Mouse (Mus musculus) yolk sac, embryonic 10.5 days (tissue): ENCODE measurements at regions not wholly inside any gene's neighbourhood (a gene's known extent, or its start where the extent isn't known, plus 50 kb on each side); places are given as distances from the start of the nearest gene placed in this dataset.

ENCODE experiments used
- DNase-seq: peaks from one replicate; pipeline ENCODE4 v3.0.0-alpha.2; 2017; ENCODE audit warnings: low spot score

DNA sequence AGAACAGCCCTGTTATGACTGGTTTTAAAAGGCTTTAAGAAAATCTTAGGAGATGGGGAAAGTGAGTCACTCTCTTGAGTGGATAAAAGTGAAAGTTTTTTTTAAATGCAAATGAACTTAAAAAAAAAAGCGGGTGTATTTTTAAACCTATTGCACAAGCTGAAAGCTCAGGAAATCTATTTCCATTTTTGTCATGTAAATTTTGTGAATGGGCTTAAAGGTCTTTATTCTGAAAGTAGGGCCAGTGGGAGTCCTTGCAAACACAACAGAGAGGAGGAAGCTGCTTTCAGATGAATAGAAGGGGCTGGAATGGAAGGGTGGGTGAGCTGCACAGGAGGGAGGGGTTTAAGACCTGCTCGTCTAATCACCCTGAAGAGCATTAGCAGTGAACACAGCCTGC, 62.9 kb downstream of the Fam84a start:
- no peak for DNase-seq

DNA sequence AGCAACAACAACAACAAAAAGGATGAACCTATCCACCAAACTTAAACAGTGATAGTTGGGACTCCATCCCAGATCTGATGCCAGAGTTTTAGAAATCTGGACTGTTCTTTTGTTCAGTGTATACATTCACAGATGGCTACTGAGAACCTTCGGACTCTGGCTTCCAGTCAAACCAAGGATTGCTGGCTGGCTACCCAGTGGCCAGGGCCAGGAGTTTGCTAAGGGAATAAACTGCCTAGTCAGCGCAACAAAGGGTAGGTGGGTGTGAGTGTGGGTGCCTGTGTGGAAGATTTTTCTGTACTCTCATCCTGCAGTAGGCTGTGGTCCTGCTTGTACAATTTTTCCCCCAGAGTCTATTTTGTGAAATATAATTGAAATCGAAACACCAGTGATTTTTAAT, 69.1 kb downstream of the Fam84a start:
- DNase-seq: no peak

DNA sequence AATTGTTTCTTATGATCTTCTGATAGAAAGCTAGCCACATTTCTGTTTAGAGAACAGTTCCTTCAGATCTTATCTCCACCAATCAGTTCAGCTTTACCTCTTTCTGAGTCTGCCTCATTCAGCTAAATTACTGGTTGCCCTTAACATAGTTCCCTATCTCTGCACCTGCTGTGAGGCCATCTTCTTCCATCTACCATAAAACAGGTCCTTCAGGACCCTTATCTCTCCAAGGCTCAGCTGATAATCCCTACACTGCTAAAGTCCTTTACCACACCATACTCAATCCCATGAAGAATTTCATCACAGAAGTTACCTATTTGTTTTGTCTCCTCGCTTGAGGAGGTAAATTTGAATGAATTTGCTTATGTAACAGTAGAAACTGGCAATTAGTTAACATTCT, 72.0 kb downstream of the Fam84a start:
- no peak for DNase-seq

DNA sequence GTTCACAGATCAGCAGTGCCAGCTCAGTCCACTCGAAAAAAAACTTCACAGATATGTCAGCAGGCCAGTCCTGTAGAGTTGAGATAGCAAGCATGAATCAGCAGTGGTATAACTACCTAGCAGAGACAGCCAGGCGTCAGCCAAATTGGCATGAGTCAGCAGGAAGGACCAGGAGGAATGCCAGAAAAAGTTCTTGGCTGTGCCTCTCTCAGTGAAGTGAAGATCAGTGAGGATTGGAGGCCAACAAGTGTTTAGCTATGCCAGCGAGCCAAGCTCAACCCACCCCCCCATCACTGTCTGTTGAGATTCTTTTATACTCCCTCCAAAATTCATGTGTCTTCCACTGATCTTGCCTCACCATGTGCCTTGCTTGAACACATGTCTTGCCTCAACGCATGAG, 82.8 kb downstream of the Fam84a start:
- DNase-seq: no peak

DNA sequence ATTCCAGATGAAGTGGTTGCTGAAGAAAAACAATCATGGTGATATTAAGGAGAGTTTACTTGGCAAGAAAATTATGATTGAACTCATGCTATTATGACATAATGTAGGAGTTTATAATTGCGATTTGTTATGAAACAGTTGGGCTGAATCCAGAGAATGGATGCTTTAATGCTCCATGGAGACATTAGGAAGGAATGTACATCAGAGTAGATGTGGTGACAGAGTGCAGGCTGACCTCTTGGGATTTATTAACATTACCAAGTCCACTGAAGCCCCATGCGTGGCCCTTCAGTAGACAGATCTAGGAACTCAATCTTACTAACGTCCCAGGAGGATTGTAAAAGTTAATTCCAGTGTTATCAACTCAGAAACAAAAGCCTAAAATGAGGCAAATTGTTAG, 86.5 kb downstream of the Fam84a start:
- no peak for DNase-seq

DNA sequence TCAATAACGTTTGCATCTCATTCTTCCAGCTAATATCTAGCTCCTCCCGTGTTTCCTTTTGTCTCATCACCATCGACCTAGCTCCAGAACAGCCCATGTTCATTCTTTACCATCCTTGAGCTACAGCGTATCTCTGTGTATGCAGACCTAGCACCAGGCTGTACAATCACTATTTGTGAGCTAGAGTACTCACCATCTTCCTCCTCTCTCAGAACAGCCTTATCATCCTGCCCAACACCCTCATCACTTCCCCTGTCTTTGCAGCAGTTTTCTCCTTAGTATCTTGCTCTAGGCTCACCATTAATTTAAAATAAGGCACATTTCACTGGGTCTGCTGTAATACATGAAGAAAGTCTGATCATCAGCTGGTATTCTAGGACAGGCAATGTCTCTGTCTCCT, 88.6 kb downstream of the Fam84a start:
- no peak for DNase-seq

DNA sequence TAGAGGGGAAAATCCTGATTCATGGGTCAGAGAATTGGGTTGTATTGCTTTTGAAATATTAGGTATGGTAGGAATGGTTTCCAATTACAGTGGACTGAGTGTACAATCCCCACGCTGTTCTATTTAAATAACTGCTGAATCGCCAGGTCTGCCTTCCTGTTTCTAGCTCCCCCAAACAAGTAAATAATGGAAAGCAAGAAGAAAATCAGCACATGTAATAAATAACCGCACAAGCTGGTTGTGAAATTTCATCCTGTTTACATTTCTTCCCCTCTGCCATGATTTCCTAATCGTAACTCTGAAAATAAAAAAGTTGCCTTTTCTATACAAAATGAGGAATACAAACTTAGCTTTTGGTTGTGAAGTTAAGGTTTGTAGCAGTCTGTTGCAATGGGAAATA, 95.7 kb downstream of the Fam84a start:
- no peak for DNase-seq

DNA sequence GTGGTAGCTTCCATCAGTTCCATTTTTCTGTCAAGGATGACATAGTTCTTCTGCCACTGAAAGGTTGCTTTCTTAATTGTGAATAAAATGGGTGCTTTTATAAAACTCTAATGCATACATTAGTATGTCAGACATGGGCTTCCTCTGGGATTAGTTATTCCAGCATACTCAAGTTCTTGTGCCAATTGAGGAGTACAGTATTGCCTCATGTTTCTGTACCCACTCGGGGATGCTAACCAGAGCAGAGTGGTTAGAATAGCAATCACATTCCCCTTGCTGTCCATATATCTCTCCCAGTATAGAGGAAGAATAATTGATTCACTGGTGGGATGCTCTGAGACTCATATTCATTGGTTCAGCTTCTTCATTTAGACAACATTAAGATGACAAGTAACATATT, 119.5 kb downstream of the Fam84a start:
- DNase-seq: no peak

DNA sequence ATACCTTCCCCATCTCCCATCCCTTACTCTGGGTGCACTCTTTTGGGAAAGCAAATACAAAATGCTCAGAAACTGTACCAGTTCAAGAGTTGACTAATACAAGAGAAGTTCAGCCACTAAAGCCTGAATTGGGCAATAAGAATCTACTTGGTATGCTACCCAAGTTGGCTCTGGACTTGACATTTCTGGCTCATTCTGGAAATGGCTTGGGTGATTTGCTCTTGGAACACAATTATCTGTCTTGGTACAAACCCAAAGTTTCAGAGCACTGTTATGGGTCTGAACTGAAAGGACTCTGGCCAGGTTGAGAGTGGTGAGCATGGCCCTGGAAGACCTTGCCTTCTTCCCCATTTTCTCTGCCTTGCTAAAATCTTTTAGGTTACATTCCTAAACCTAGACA, 136.6 kb downstream of the Fam84a start:
- no peak for DNase-seq

DNA sequence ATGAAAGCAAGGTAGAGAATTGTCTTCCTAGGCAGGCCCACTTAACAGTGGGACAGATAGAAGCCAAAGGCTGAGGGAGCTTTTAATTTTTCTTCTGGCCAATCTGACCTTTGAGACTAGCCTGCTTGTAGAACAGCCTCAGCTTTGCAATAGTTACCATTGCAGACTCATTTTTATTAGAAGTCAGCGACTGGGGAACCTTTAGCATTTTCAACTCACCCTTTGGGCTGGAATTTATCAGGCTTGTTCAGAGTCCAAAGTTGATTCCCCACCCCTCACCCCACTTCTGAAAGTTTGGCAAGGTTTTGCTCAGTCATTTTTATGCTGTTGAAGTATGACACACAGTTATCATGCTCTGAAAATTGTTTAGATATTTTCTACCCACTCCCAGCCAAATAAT, 145.9 kb downstream of the Fam84a start:
- DNase-seq: no peak

DNA sequence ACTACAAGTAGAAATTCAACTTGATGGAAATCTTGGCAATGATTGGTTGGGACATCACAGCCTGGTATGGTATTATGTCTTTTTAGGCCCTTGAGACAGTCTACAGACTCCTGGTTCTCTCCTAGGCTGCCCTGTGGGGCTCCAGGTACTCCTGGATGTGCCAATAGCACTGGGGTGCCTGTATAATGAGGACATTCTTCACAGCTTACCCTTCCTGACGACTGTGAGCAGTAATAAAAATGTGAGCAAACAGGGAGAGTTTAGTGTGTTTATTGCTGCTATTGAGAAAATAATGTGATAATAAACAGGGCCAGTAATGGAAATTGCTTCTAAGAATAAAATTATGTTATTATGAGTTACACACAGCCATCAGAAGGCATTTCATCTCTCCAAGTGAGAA, 150.2 kb downstream of the Fam84a start:
- no peak for DNase-seq

DNA sequence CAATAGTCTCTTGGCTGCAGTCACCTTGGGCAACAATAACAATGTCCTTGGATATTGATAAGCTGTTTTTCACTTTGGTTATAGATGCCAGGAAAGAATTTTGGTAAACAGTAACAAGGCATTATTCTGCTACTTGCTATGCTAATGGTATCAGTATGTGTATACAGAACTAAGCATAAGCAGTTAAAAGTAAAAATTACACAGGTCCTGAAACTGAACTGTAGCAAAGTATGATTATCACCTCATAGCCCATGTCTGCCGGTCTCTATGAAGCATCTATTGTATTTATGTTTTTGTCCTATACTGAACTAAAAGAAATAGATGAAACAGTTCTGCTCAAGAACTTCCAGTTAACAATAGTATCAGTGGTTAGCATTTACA, 167.5 kb downstream of the Fam84a start:
- DNase-seq: no peak

DNA sequence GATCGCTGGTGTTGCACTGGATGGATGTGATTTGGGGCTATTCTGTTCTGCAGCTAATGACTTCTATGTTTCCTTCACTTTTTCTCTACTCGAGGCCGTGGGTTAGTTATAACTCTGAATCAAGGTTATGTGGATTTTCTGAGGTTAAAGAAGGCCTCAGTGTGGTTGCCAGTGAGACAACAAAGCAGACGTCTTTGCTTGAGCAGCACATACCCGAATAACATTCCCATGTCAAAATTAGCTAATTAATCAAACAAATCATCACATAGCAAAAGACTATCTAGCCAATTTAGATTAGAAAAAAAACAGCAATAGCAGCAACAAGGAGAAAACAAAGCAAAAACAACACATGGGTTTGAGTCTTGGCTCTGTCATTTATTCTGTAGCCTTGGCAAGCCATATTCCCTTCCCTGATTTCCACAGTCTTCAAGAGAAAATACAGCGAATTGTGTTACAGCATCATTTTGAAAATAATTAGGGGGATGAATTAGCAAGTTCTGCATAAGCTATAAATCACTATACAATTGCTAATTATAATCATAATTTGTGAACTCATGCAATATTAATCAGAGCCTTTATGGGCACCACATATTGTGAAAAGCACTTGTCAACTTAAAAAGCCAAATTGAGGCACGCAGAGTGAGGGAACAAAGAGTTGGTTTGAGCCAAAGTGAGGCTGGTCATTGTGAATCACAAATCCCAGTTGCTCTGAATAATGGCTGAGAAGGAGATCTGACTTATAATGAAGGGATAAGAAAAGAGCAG, 168.0 kb downstream of the Fam84a start:
- no peak for DNase-seq

DNA sequence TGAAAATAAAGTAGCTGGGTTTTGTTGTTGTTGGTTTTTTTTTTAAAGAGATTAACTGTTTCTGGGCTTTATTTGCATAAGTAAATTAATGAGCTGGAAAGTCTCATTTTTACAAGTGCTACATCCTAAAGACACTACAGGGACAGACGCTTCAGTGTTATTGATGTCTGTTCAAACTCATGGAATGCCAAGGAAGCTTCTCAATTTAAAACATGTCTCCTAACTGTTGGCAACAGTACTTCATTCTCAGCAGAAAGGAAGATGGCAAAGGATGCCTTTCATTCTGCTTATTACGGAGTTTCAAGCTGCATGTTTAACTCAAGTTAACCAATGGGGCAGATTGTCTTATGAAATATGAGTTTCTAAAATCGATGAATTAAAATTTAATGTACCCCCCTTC, 187.3 kb downstream of the Fam84a start:
- DNase-seq: no peak

DNA sequence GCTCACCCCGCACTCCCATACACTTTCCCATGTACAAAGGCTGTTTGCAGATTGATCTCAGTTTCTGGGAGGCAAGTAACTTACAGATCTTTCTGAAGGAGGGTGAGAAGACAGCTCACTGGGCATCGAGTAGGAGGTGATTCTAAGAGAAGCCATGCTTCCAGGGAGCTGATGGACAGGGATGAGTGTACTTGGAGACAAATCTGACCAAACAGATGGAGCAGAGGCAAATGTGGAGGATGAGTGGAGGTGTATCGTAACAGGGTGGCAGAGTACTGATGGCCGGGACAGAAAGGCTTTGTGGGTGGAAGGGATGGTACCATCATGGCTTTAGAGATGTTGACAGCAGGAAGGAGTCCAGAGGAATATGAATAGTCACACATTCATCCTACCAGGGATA, 212.4 kb downstream of the Fam84a start:
- DNase-seq: no peak

DNA sequence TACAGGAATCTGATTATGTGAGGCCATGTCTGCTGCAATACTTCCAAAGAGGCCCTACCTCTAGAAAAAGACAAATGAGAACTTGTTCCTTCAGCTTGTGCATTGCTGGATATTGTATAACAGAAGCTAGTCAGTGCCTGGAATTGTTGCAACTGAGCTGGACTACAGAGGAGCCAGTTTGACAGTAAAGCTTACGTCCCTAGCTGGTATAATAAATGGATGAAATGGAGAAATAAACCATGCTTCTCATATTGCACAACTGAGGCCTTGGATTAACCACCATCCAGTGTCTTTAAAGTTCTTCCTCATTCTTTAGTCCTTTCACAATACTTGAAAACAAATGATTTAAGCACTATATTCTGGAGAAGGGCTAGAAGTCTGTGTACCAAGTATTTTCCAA, 230.8 kb downstream of the Fam84a start:
- DNase-seq: no peak

DNA sequence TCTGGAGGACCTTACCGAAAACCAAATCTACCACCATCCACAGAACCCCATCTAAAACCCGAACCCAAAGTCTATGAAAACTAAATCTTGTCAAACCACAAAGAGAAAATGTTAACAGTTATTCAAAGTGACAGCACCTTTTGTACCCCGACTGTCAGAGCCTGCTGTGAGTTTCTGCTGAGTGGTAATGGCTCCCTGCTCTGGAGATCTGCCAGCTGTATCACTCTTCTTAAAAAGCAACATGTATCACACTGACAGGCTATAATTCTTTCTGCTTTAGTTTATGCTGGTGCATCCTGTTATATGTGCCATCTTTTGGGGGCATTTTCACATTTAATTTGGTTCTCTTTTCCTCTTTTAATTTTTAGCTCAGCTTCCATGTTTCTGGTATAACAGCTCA, 268.5 kb downstream of the Fam84a start:
- DNase-seq: no peak

DNA sequence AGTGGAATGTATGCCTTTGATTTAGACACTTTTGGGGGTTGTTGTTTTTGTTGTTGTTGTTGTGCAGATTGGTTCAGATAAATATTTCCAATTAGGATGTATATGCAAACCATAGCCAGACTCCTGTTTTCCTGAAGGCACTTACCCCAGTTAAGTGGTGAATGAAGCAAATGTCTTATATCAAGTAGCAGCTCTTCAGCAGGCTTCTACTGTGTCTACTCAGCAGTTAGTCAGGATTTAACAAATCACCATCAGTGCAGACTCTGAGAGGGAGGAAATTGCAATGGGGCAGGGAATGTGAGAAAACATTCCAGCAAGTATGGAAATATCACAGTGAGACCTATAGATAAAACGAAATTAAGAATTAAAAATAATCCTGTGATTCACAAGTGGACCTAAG, 282.7 kb downstream of the Fam84a start:
- no peak for DNase-seq

DNA sequence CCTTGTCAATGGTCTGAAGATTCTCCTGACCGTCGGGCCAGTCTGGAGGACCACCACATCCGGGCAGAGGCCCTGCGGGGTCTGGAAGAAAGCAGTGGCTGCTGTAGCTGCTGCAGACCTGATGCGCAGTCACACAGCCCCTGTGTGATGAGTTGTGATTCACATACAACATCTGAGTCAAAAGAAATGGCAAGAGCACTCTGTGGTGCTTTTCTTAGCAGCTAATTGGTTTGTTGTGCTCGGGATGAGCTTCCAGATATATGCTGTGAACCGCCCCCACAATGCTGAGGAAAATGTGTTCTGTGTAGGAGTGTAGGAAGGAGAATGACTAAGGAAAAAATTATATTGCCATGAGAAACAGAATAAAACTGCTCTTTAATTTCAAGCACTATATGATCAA, 290.6 kb downstream of the Fam84a start:
- no peak for DNase-seq

DNA sequence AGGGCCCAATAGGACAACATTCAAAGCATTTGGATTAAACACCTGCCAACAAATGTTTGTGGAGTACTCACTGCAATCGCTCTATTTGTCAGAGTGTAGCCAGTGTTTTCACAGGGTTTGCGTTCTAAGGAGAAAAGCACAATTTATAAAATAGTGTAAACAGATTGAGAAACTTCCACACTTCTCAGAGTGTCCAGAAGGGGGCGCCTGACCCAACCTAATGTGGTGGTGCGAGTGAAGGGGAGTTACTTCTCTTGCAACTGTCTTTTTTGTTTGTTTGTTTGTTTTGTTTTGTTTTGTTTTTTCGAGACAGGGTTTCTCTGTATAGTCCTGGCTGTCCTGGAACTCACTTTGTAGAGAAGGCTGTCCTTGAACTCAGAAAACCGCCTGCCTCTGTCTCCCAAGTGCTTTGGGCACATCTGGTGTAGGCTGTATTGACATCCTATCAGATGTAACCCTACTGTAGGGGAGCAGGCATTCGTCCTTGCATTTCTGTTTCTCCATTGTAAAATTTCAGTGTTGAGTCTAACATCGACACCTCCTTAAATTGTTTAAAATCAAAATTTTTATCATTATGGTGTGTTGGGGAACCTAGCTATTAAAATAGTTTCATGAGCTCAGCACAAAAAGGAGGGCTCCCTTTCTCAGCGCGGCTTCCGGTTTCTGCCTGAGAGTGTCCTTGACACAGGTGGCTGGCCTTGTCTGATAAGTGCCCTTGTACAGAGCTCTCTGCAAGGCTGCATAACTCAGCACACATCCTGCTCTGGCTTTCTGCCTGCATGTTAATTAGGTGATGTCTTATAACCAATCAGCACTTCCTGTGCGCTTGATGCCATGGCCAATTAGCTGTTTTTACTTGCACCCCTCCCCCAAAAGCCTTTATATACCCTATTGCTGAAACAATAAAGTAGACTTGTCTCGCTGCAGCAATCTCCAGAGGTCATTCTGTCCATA, 307.0 kb downstream of the Fam84a start:
- DNase-seq: peak; percentile 2

DNA sequence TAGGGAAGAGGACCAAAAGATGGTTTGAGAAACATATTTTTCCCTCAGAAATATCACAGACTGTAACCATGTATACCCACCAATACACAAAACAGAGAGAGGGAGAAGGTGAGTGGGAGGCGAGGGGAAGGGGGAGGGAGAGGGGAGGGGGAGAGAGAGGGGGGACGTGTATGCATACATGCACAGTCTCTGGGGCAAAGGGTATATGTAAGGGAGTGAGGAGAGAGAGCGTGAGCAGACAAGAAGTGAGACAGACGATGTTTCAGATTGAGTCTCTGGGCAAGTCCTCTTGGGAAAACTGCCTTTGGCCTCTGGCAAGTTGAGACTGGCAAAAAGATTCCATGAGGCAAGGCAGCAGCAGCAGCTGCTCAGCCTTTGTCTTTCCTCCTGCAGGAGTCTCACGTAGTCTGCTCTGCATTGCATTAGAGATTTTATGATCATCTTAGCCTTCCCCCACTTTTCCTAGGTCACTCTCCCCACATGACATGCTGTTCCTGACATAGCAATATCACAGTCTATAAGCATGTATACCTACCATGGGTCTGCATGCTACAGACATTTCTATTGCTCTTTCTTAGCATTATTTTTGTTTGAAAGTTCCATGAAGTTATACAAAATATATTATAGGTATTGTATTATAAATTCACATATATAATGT, 308.3 kb downstream of the Fam84a start:
- no peak for DNase-seq

DNA sequence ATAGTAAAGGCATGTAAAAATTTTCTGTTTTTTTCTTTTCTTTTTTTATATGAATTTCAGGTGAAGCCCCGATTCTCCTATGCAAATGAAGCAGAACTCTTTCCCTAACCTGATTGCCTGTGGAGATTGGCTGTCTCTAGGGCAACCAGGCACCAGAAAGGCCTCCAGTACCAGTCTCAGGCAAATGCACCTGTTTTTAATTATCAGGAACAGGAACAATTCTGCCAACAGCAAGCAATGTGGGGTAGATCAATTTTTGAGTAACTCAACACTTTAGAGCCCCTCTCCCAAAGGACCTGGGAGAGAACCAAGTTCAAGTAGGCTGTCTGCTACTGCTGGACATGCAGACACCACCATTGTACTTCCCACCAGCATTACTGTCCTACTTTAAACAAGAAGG, 310.6 kb downstream of the Fam84a start:
- no peak for DNase-seq

DNA sequence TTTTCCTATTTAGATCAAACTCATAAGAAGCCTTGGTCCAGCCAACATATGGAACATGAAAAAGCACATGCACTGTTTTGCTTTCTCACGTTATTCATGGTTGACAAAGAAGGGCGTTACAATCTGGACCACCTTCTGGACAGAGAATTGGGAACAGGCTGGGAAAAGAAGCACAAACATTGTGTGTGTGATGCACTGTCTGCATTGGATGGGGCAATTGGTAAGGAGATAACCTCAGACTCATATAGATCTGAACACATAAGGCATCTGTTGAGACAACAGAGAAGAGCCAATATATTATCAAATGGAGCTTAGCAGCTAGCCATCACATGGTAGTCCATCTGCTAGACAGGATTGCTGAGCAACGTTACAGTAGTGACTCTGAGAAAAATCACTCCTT, 317.1 kb downstream of the Fam84a start:
- no peak for DNase-seq
